Comparison of ENCODE assay signal across 8 mouse cellular contexts in genomic region chr16:4304176-4304922, GRCm38 (mm10).
DNase-seq lines count a peak whose midpoint lies in the region; ATAC-seq lines count a peak whose summit lies in the region.

No protein-coding gene starts in this region.

- H3K9me3 ChIP-seq in kidney, embryonic 15.5 days (replicated peaks), result no peaks in the 10 kb centered on the region
- no peaks in the 10 kb centered on the region for H3K9me3 ChIP-seq in neural tube, embryonic 12.5 days

- H3K4me2 ChIP-seq in kidney, embryonic 15.5 days, result no peak overlapping the region
- H3K4me2 ChIP-seq in neural tube, embryonic 12.5 days (replicated peaks), result no peak overlapping the region

- peak; percentile 32 for DNase-seq in left cerebral cortex, postnatal 4 days
- DNase-seq in left cerebral cortex, adult 9 months (ENCODE audit: low spot score in 2 of 2), result no peak
- peak; percentile 66 for DNase-seq in NIH3T3 (ENCODE audit: low read depth)
- DNase-seq in cerebellum, postnatal 36 days, result peak; percentile 33 to 40
- no peak for DNase-seq in adrenal gland, adult 2 months
- no peak for DNase-seq in gastrocnemius, postnatal 25 days

- intact Hi-C loops in left cerebral cortex, postnatal 4 days (cut with DNase I), result loop anchor here (5.0 to 10.0 kb wide), 2 partner anchors 238 to 300 kb away; partner anchors contain the start of gene Srl

- no peak overlapping the region for H3K4me3 ChIP-seq in kidney, embryonic 15.5 days (replicated peaks)
- no peak overlapping the region for H3K4me3 ChIP-seq in neural tube, embryonic 12.5 days

- no peaks in the 10 kb centered on the region for H3K36me3 ChIP-seq in kidney, embryonic 15.5 days
- H3K36me3 ChIP-seq in neural tube, embryonic 12.5 days, result no peaks in the 10 kb centered on the region

- H3K27ac ChIP-seq in kidney, embryonic 15.5 days, result no peak overlapping the region
- no peak overlapping the region for H3K27ac ChIP-seq in neural tube, embryonic 12.5 days

- peak; percentile 33; the same call in 1 of the 2 replicates for ATAC-seq in kidney, embryonic 15.5 days (replicated peaks; ENCODE audit: low FRiP score)
- 0 out of 2 replicates have a peak, but pooled peaks have one; percentile 33 for ATAC-seq in neural tube, embryonic 12.5 days (ENCODE audit: low FRiP score, low read depth)

- H3K9ac ChIP-seq in kidney, embryonic 15.5 days, result no peak overlapping the region
- H3K9ac ChIP-seq in neural tube, embryonic 12.5 days, result no peak overlapping the region

- 63% methylated on average over 12 of the region's 12 CpGs for WGBS in kidney, embryonic 15.5 days
- WGBS in neural tube, embryonic 12.5 days, result 68% methylated on average over 12 of the region's 12 CpGs

- H3K27me3 ChIP-seq in kidney, embryonic 15.5 days, result no peaks in the 10 kb centered on the region
- H3K27me3 ChIP-seq in neural tube, embryonic 12.5 days (replicated peaks), result no peaks in the 10 kb centered on the region

- H3K4me1 ChIP-seq in kidney, embryonic 15.5 days, result no peaks in the 10 kb centered on the region
- H3K4me1 ChIP-seq in neural tube, embryonic 12.5 days, result no peaks in the 10 kb centered on the region

Comparison
In these comparisons a context has a peak if more than half of its experiments do, and no peak if none do; other contexts are left out.
1. DNase-seq: peak in left cerebral cortex, postnatal 4 days (single experiment), NIH3T3 (single experiment) and cerebellum, postnatal 36 days (2 of 2); none in left cerebral cortex, adult 9 months (0 of 2), adrenal gland, adult 2 months (single experiment) and gastrocnemius, postnatal 25 days (single experiment).